Comparison of ENCODE assay signal across 13 mouse cellular contexts in the genomic region with DNA sequence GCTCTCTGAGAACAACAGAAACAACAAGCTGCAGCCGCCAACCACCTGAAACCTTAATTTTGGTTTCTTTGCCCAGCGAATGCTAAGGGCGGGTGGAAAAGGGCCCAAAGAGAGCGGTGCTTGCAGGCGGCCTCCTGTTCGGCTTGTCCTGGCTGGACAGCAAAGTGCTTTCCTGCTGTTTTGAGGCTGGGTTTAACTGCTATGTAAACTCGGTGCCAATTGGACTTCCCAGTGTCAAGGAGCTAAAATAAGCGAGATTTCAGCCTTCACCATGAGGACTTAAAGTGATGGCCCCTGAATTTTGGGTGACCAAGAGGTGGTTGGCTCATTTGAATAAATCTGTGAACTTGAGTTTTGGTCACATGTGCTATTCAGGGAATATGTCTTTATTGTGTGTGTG.
DNase-seq lines count a peak whose midpoint lies in the region; ATAC-seq and TF ChIP-seq lines count a peak whose summit lies in the region.
"Had no signal": no experiment of that assay in that cellular context is flagged by ENCODE, and none has a peak within 500 bp of the region (broad histone marks: within the 10 kb centered on the region; RNA-seq: fewer than 3 reads in every experiment).

No protein-coding gene starts in this region.

- H3K79me2 ChIP-seq in myocyte (ENCODE audit: control insufficient read depth, insufficient read depth) = peaks cover 91% of the 10 kb centered on the region

- H3K9ac ChIP-seq in heart, embryonic 16.5 days (ENCODE audit: low read length) = no peak overlapping the region
- peak overlapping the region; percentile 40; the same call in 1 of the 2 replicates for H3K9ac ChIP-seq in embryonic facial prominence, embryonic 14.5 days (ENCODE audit: low read depth, low read length)
- no peak overlapping the region for H3K9ac ChIP-seq in hindbrain, embryonic 16.5 days (ENCODE audit: low read depth, low read length)
- H3K9ac ChIP-seq: liver, embryonic 12.5 days had no signal

- TF ChIP-seq POLR2A in myocyte (IDR thresholded peaks at IDR 0.05; ENCODE audit: insufficient read length, low read depth) = no peak

- peaks cover 38% of the 10 kb centered on the region for H3K4me1 ChIP-seq in heart, embryonic 16.5 days (ENCODE audit: control insufficient read depth, insufficient read depth, low read length)
- peaks cover 61% of the 10 kb centered on the region for H3K4me1 ChIP-seq in embryonic facial prominence, embryonic 14.5 days (ENCODE audit: control insufficient read depth, insufficient read depth, low read length)
- H3K4me1 ChIP-seq in hindbrain, embryonic 16.5 days (ENCODE audit: control insufficient read depth, insufficient read depth, low read depth, low read length) = peaks cover 8% of the 10 kb centered on the region; the same call in 1 of the 2 replicates

- H3K27me3 ChIP-seq in heart, embryonic 16.5 days (ENCODE audit: control insufficient read depth, insufficient read depth, low read length) = no peaks in the 10 kb centered on the region
- no peaks in the 10 kb centered on the region for H3K27me3 ChIP-seq in embryonic facial prominence, embryonic 14.5 days (replicated peaks; ENCODE audit: control insufficient read depth, insufficient read depth, low read length)
- peaks cover 11% of the 10 kb centered on the region for H3K27me3 ChIP-seq in hindbrain, embryonic 16.5 days (replicated peaks; ENCODE audit: control insufficient read depth, insufficient read depth, low read length)
- H3K27me3 ChIP-seq in myocyte (ENCODE audit: control insufficient read depth, insufficient read depth, insufficient read length) = no peaks in the 10 kb centered on the region

- no peak for DNase-seq in heart, postnatal 4 days
- DNase-seq in embryonic facial prominence, embryonic 14.5 days (ENCODE audit: low spot score) = no peak
- no peak for DNase-seq in right cerebral cortex, postnatal 10 days (ENCODE audit: low spot score in 2 of 2)
- DNase-seq in layer of hippocampus, adult 9-10 months (ENCODE audit: low spot score) = no peak
- no peak for DNase-seq in spleen, postnatal 4 days (ENCODE audit: low spot score in 2 of 2)
- DNase-seq: cerebellum, adult 2 months had no signal

- H3K4me3 ChIP-seq in heart, embryonic 16.5 days (ENCODE audit: low read length) = no peak overlapping the region
- peak overlapping the region; percentile 80 for H3K4me3 ChIP-seq in embryonic facial prominence, embryonic 14.5 days (ENCODE audit: low read depth, low read length)
- peak overlapping the region; percentile 69 for H3K4me3 ChIP-seq in hindbrain, embryonic 16.5 days (ENCODE audit: low read length)
- H3K4me3 ChIP-seq in myocyte = peak overlapping the region; percentile 55
- H3K4me3 ChIP-seq: liver, embryonic 12.5 days had no signal

- WGBS in heart, embryonic 16.5 days = 62% methylated on average over 8 of the region's 8 CpGs
- 47% methylated on average over 8 of the region's 8 CpGs for WGBS in embryonic facial prominence, embryonic 14.5 days
- WGBS in hindbrain, embryonic 16.5 days = 28% methylated on average over 8 of the region's 8 CpGs

- H3K9me3 ChIP-seq in heart, embryonic 16.5 days (replicated peaks; ENCODE audit: control insufficient read depth, low read length) = no peaks in the 10 kb centered on the region
- no peaks in the 10 kb centered on the region for H3K9me3 ChIP-seq in embryonic facial prominence, embryonic 14.5 days (ENCODE audit: control insufficient read depth, low read length)
- H3K9me3 ChIP-seq in hindbrain, embryonic 16.5 days (ENCODE audit: control insufficient read depth, low read length) = no peaks in the 10 kb centered on the region
- H3K9me3 ChIP-seq: liver, embryonic 12.5 days had no signal

- peak overlapping the region; percentile 7; the same call in 1 of the 2 replicates for H3K4me2 ChIP-seq in heart, embryonic 16.5 days (ENCODE audit: low read depth, low read length)
- H3K4me2 ChIP-seq in embryonic facial prominence, embryonic 14.5 days (ENCODE audit: low read depth, low read length) = peak overlapping the region; percentile 96
- H3K4me2 ChIP-seq in hindbrain, embryonic 16.5 days (ENCODE audit: low read length) = peak overlapping the region; percentile 79
- peak overlapping the region; percentile 84 for H3K4me2 ChIP-seq in myocyte (ENCODE audit: low read depth)

- no peak overlapping the region for H3K27ac ChIP-seq in heart, embryonic 16.5 days (ENCODE audit: low read length)
- 0 out of 2 replicates have a peak overlapping the region, but pooled peaks have one; percentile 95 for H3K27ac ChIP-seq in embryonic facial prominence, embryonic 14.5 days (replicated peaks; ENCODE audit: low read depth, low read length)
- H3K27ac ChIP-seq in hindbrain, embryonic 16.5 days (ENCODE audit: low read depth, low read length) = no peak overlapping the region
- H3K27ac ChIP-seq: liver, embryonic 12.5 days had no signal

- no peaks in the 10 kb centered on the region for H3K36me3 ChIP-seq in heart, embryonic 16.5 days (ENCODE audit: control insufficient read depth, insufficient read depth)
- no peaks in the 10 kb centered on the region for H3K36me3 ChIP-seq in embryonic facial prominence, embryonic 14.5 days (ENCODE audit: control insufficient read depth, insufficient read depth, low read length)
- no peaks in the 10 kb centered on the region for H3K36me3 ChIP-seq in hindbrain, embryonic 16.5 days (ENCODE audit: control insufficient read depth, insufficient read depth, low read length)
- no peaks in the 10 kb centered on the region for H3K36me3 ChIP-seq in myocyte (ENCODE audit: control insufficient read depth, insufficient read depth)
- H3K36me3 ChIP-seq: liver, embryonic 12.5 days had no signal

- no peak overlapping the region for H3ac ChIP-seq in myocyte (ENCODE audit: control insufficient read depth, insufficient read length)

- no peak for ATAC-seq in heart, embryonic 16.5 days (replicated peaks; ENCODE audit: extremely low read depth, insufficient read depth, low FRiP score)
- no peak for ATAC-seq in embryonic facial prominence, embryonic 14.5 days (ENCODE audit: low read depth)
- ATAC-seq in hindbrain, embryonic 16.5 days = no peak
- ATAC-seq: activated CD4-positive, CD25-positive, alpha-beta regulatory T cell, adult 4 months; CD4-positive, CD25-positive, alpha-beta regulatory T cell, adult 4 months; inflammation-experienced regulatory T-cells, adult 6 months; liver, embryonic 12.5 days had no signal

TF ChIP-seq in myocyte, 11 proteins besides CTCF, POLR2A, EP300 and RAD21:
- no peak for TF ChIP-seq SRF (IDR thresholded peaks at IDR 0.05; ENCODE audit: control insufficient read depth, insufficient read length, low read depth)
- TF ChIP-seq USF1 (IDR thresholded peaks at IDR 0.05; ENCODE audit: low read depth) = no peak
- no peak for TF ChIP-seq E2F4 (IDR thresholded peaks at IDR 0.05; ENCODE audit: insufficient read depth)
- no peak for TF ChIP-seq TCF3 (IDR thresholded peaks at IDR 0.05; ENCODE audit: insufficient read length, low read depth)
- TF ChIP-seq MYOG (IDR thresholded peaks at IDR 0.05; ENCODE audit: control insufficient read depth in 1 of 3, insufficient read depth in 1 of 3, insufficient read length in 2 of 3, low read depth in 2 of 3) = no peak
- TF ChIP-seq REST (IDR thresholded peaks at IDR 0.05; ENCODE audit: insufficient read depth, insufficient read length) = no peak
- no peak for TF ChIP-seq TCF12 (IDR thresholded peaks at IDR 0.05; ENCODE audit: insufficient read depth, poor library complexity, severe bottlenecking)
- TF ChIP-seq CEBPB (IDR thresholded peaks at IDR 0.05; ENCODE audit: insufficient read depth, poor library complexity, severe bottlenecking) = no peak
- TF ChIP-seq MYOD1 (IDR thresholded peaks at IDR 0.05; ENCODE audit: control insufficient read depth in 1 of 3, insufficient read length in 2 of 3, low read depth in 2 of 3) = no peak
- TF ChIP-seq POLR2AphosphoS2 (IDR thresholded peaks at IDR 0.05; ENCODE audit: insufficient read length, low read depth) = no peak
- no peak for TF ChIP-seq MAX (IDR thresholded peaks at IDR 0.05; ENCODE audit: low read depth)

Comparison
In these comparisons a context has a peak if more than half of its experiments do, and no peak if none do; other contexts are left out.
1. H3K4me2 ChIP-seq: peak in every context shown above with its lines; median percentile 96 in embryonic facial prominence, embryonic 14.5 days; 84 in myocyte; 79 in hindbrain, embryonic 16.5 days; 7 in heart, embryonic 16.5 days.